Comparison of ENCODE assay signal across 17 mouse cellular contexts in the genomic region with DNA sequence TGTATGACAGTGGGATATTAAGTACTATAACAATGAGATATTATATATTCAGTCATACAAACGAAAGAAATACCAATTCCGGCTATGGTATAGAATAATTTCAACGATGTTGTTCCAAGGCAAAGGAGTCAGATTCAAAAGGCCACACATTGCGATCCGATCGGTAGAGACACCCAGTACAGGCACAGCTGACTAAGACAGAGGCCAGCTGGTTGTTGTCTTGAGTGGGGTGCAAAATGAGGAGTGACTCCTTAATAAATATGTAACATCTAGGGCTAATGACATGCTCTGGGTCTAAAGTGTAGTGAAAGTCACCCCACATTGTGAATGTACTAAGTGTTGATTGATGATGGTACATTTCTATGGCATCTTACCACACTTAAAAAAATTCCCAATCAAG.
"Had no signal": no experiment of that assay in that cellular context is flagged by ENCODE, and none has a peak within 500 bp of the region (broad histone marks: within the 10 kb centered on the region; RNA-seq: fewer than 3 reads in every experiment).

No protein-coding gene starts in this region.

- H3K4me2 ChIP-seq: liver, embryonic 11.5 days; liver, embryonic 13.5 days; liver, embryonic 15.5 days; midbrain, embryonic 12.5 days; midbrain, embryonic 15.5 days; neural tube, embryonic 12.5 days; stomach, embryonic 15.5 days had no signal

- H3K9ac ChIP-seq: liver, embryonic 13.5 days; liver, embryonic 15.5 days; liver, postnatal 0 days; midbrain, embryonic 12.5 days; midbrain, embryonic 15.5 days; neural tube, embryonic 12.5 days; stomach, embryonic 15.5 days had no signal

- H3K4me3 ChIP-seq: liver, embryonic 13.5 days; liver, embryonic 15.5 days; megakaryocyte, embryonic 14.5 days; midbrain, embryonic 12.5 days; midbrain, embryonic 15.5 days; neural tube, embryonic 12.5 days; stomach, embryonic 15.5 days had no signal

- H3K4me1 ChIP-seq: liver, embryonic 13.5 days; liver, embryonic 15.5 days; midbrain, embryonic 15.5 days; stomach, embryonic 15.5 days had no signal

- ATAC-seq: liver, postnatal 0 days; midbrain, embryonic 15.5 days had no signal

- DNase-seq: liver; liver, embryonic 13.5 days; liver, postnatal 0 days; lung, postnatal 14 days; right cerebral cortex, postnatal 14 days; thymus, adult 2 months; thymus, postnatal 25 days; thymus, postnatal 4 days had no signal

- H3K36me3 ChIP-seq: liver, embryonic 13.5 days; liver, embryonic 15.5 days; midbrain, embryonic 12.5 days; midbrain, embryonic 15.5 days; neural tube, embryonic 12.5 days; stomach, embryonic 15.5 days had no signal

- H3K9me3 ChIP-seq: liver, embryonic 13.5 days; liver, embryonic 15.5 days; midbrain, embryonic 12.5 days; midbrain, embryonic 15.5 days; neural tube, embryonic 12.5 days; stomach, embryonic 15.5 days had no signal

- H3K27ac ChIP-seq: liver, embryonic 13.5 days; liver, embryonic 15.5 days; macrophage; midbrain, embryonic 12.5 days; midbrain, embryonic 15.5 days; neural tube, embryonic 12.5 days; stomach, embryonic 15.5 days; stomach, postnatal 0 days had no signal

- H3K27me3 ChIP-seq: liver, embryonic 13.5 days; liver, embryonic 15.5 days; midbrain, embryonic 12.5 days; midbrain, embryonic 15.5 days; neural tube, embryonic 12.5 days; stomach, embryonic 15.5 days had no signal
